Mouse (Mus musculus) embryonic stem cell, embryonic (primary cell): ENCODE results near the gene Fndc1.

Experiments
- CTCF ChIA-PET, 4 experiments: fragments of 300-600 bp in 2 of 4; fragments of 350-600 bp in 2 of 4; sonication (Branson Sonifier 250); formaldehyde crosslinking; loops; one replicate each; lab custom pipeline; 2022; ENCODE audit warnings: inconsistent platforms in 2 of 4; lab: Charles Lee
- POLR2A ChIA-PET, 4 experiments: fragments of 300-600 bp in 2 of 4; fragments of 350-600 bp in 2 of 4; sonication (Branson Sonifier 250); formaldehyde crosslinking; loops; one replicate each; lab custom pipeline; 2022; ENCODE audit warnings: antibody characterized with exemption in 4 of 4, inconsistent platforms in 1 of 4; lab: Charles Lee

Gene Fndc1

GRCm38 (mm10) chr17:7840505-7841290 is 13.6 kb upstream of the Fndc1 start:
- ChIA-PET CTCF (interaction anchor here in 1 of 4 experiments (1.2 kb wide), 1 partner anchor 23 kb away, joined by 3 read pairs; no protein-coding TSS in a partner anchor), POLR2A (no interaction called here)

- ChIA-PET POLR2A (no interaction called here), CTCF (interaction anchor here (0.6 to 1.4 kb wide), 12 partner anchors 9 to 383 kb away, joined by 3 to 9 read pairs (median 4); no protein-coding TSS in a partner anchor)
Measured at GRCm38 (mm10) chr17:7827586-7827985, 484 bp upstream of the Fndc1 start.

- POLR2A ChIA-PET = no interaction called here
- CTCF ChIA-PET = interaction anchor here in 1 of 4 experiments (0.5 kb wide), 1 partner anchor 134 kb away, joined by 3 read pairs; no protein-coding TSS in a partner anchor
Measured at GRCm38 (mm10) chr17:7825416-7825815, 1.7 kb downstream of the Fndc1 start.

GRCm38 (mm10) chr17:7821553-7822186 is 5.4 kb downstream of the Fndc1 start:
- POLR2A ChIA-PET = interaction anchor here in 1 of 4 experiments (0.5 kb wide), 1 partner anchor 652 kb away, joined by 3 read pairs; the partner anchor contains the start of gene Rps6ka2
- CTCF ChIA-PET = interaction anchor here (0.5 to 2.1 kb wide), 47 partner anchors 9 to 615 kb away, joined by 3 to 10 read pairs (median 4); no protein-coding TSS in a partner anchor

GRCm38 (mm10) chr17:7820176-7820575 is 6.9 kb downstream of the Fndc1 start:
- ChIA-PET POLR2A (interaction anchor here in 1 of 4 experiments (0.9 kb wide), 1 partner anchor 12 kb away, joined by 3 read pairs; no protein-coding TSS in a partner anchor), CTCF (interaction anchor here in 1 of 4 experiments (2.0 to 2.1 kb wide), 2 partner anchors 8 to 11 kb away, joined by 7 to 9 read pairs; no protein-coding TSS in a partner anchor)

GRCm38 (mm10) chr17:7816602-7817001 is 10.5 kb downstream of the Fndc1 start:
- ChIA-PET CTCF (interaction anchor here in 1 of 4 experiments (1.5 kb wide), 1 partner anchor 10 kb away, joined by 3 read pairs; the partner anchor contains the start of gene Fndc1), POLR2A (no interaction called here)

- ChIA-PET POLR2A (no interaction called here), CTCF (no interaction called here)
Measured at GRCm38 (mm10) chr17:7814433-7814832, 12.7 kb downstream of the Fndc1 start.

GRCm38 (mm10) chr17:7808043-7808442 is 19.1 kb downstream of the Fndc1 start:
- CTCF ChIA-PET = interaction anchor here in 2 of 4 experiments (0.7 to 1.6 kb wide), 2 partner anchors 14 to 49 kb away, joined by 3 to 5 read pairs; no protein-coding TSS in a partner anchor
- POLR2A ChIA-PET = interaction anchor here in 1 of 4 experiments (0.7 kb wide), 1 partner anchor 272 kb away, joined by 3 read pairs; no protein-coding TSS in a partner anchor

- POLR2A ChIA-PET = no interaction called here
Measured at GRCm38 (mm10) chr17:7805105-7805504, 22.0 kb downstream of the Fndc1 start.

GRCm38 (mm10) chr17:7802483-7802882 is 24.6 kb downstream of the Fndc1 start:
- ChIA-PET CTCF (interaction anchor here in 1 of 4 experiments (1.4 kb wide), 1 partner anchor 19 kb away, joined by 5 read pairs; no protein-coding TSS in a partner anchor), POLR2A (no interaction called here)

More at GRCm38 (mm10) chr17:7805105-7805504, 22.0 kb downstream of the Fndc1 start:
- CTCF ChIA-PET = no interaction called here

- CTCF ChIA-PET = interaction anchor here in 2 of 4 experiments (0.7 to 1.0 kb wide), 2 partner anchors 22 to 179 kb away, joined by 3 to 4 read pairs; no protein-coding TSS in a partner anchor
- POLR2A ChIA-PET = no interaction called here
Measured at GRCm38 (mm10) chr17:7799894-7800293, 27.2 kb downstream of the Fndc1 start.

- ChIA-PET CTCF (interaction anchor here in 2 of 4 experiments (0.6 to 1.1 kb wide), 2 partner anchors 26 to 886 kb away, joined by 3 to 4 read pairs; no protein-coding TSS in a partner anchor), POLR2A (interaction anchor here in 1 of 4 experiments (1.2 kb wide), 1 partner anchor 9 kb away, joined by 3 read pairs; no protein-coding TSS in a partner anchor)
Measured at GRCm38 (mm10) chr17:7795584-7795983, 31.5 kb downstream of the Fndc1 start.

- CTCF ChIA-PET = interaction anchor here in 2 of 4 experiments (0.6 to 1.1 kb wide), 2 partner anchors 27 to 886 kb away, joined by 3 to 4 read pairs; no protein-coding TSS in a partner anchor
- POLR2A ChIA-PET = interaction anchor here in 1 of 4 experiments (1.2 kb wide), 1 partner anchor 8 kb away, joined by 3 read pairs; no protein-coding TSS in a partner anchor
Measured at GRCm38 (mm10) chr17:7795168-7795567, 31.9 kb downstream of the Fndc1 start.

GRCm38 (mm10) chr17:7794093-7794492 is 33.0 kb downstream of the Fndc1 start:
- CTCF ChIA-PET = no interaction called here
- POLR2A ChIA-PET = interaction anchor here in 1 of 4 experiments (0.6 kb wide), 1 partner anchor 32 kb away, joined by 3 read pairs; no protein-coding TSS in a partner anchor

GRCm38 (mm10) chr17:7790512-7790911 is 36.6 kb downstream of the Fndc1 start:
- POLR2A ChIA-PET = no interaction called here
- CTCF ChIA-PET = no interaction called here

- ChIA-PET POLR2A (no interaction called here), CTCF (interaction anchor here in 1 of 4 experiments (0.6 kb wide), 1 partner anchor 18 kb away, joined by 3 read pairs; no protein-coding TSS in a partner anchor)
Measured at GRCm38 (mm10) chr17:7774101-7774500, 53.0 kb downstream of the Fndc1 start.

GRCm38 (mm10) chr17:7759786-7760185 is 67.3 kb downstream of the Fndc1 start:
- ChIA-PET POLR2A (interaction anchor here in 1 of 4 experiments (1.3 to 1.4 kb wide), 2 partner anchors 13 to 113 kb away, joined by 3 to 5 read pairs; no protein-coding TSS in a partner anchor), CTCF (no interaction called here)

- POLR2A ChIA-PET = no interaction called here
- CTCF ChIA-PET = no interaction called here
Measured at GRCm38 (mm10) chr17:7755001-7755400, 72.1 kb downstream of the Fndc1 start.

GRCm38 (mm10) chr17:7753383-7753782 is 73.7 kb downstream of the Fndc1 start:
- POLR2A ChIA-PET = no interaction called here
- CTCF ChIA-PET = no interaction called here
